Mouse (Mus musculus) CH12.LX (cell line): ENCODE measurements around the gene Iqcf5.

ENCODE experiments used
- CTCF ChIP-seq, 2 experiments: IDR thresholded peaks in 1 of 2; conservative IDR thresholded peaks in 1 of 2; 2 replicates each; pipeline ENCODE4 v1.5.1; 2011 to 2012; ENCODE audit warnings: low read depth in 2 of 2, low read length in 2 of 2, improper control_type of control experiment in 1 of 2, inconsistent platforms in 1 of 2, mild to moderate bottlenecking in 1 of 2, moderate library complexity in 1 of 2
- EP300 ChIP-seq: IDR thresholded peaks from 2 replicates; pipeline ENCODE4 v1.6.1; 2011; ENCODE audit warnings: low read length, improper control_type of control experiment
- JUND ChIP-seq: conservative IDR thresholded peaks from 2 replicates; pipeline ENCODE4 v1.6.1; 2011; ENCODE audit warnings: low read depth, low read length, improper control_type of control experiment
- KAT2A ChIP-seq: IDR thresholded peaks from 2 replicates; pipeline ENCODE4 v1.6.1; 2012; ENCODE audit warnings: low read length, improper control_type of control experiment, inconsistent platforms; ENCODE audit not compliant: insufficient replicate concordance
- POLR2A ChIP-seq: IDR thresholded peaks from 2 replicates; pipeline ENCODE4 v1.6.1; 2011; ENCODE audit warnings: low read depth, mild to moderate bottlenecking, improper control_type of control experiment, low read length

GRCm38 (mm10) chr9:106481676-106482075 is 32.7 kb upstream of the Iqcf5 start:
- no peak for TF ChIP-seq CTCF (conservative IDR thresholded peaks at IDR 0.05 in 1 of 2, IDR thresholded peaks at IDR 0.05 in 1 of 2; ENCODE audit: low read depth in 2 of 2, low read length in 2 of 2)
- TF ChIP-seq EP300, result no peak
- no peak for TF ChIP-seq JUND
- no peak for TF ChIP-seq KAT2A
- no peak for TF ChIP-seq POLR2A
